Mouse (Mus musculus) midbrain, embryonic 16.5 days (tissue): ENCODE measurements at regions not wholly inside any gene's neighbourhood (a gene's known extent, or its start where the extent isn't known, plus 50 kb on each side); places are given as distances from the start of the nearest gene placed in this dataset.

Experiments
- ATAC-seq: fragments of 200-750 bp; cut with Nextera tagmentation; 2 replicates; pipeline ENCODE4 v1.8.0; 2017; ENCODE audit warnings: moderate TSS enrichment
- H3K27ac ChIP-seq: fragments of 300-500 bp; sonication (generic); 2 replicates; pipeline ENCODE4 v1.5.1; 2014; ENCODE audit warnings: mild to moderate bottlenecking, low read length, mixed read lengths
- H3K27me3 ChIP-seq: fragments of 300-500 bp; sonication (generic); 2 replicates; pipeline ENCODE4 v1.6.1; 2014; ENCODE audit warnings: low read depth, low read length, mixed read lengths; ENCODE audit not compliant: control insufficient read depth, insufficient read depth
- H3K36me3 ChIP-seq: fragments of 300-500 bp; sonication (generic); 2 replicates; pipeline ENCODE4 v1.6.1; 2014; ENCODE audit warnings: mild to moderate bottlenecking, low read length, moderate library complexity, mixed read lengths; ENCODE audit not compliant: control insufficient read depth, insufficient read depth
- H3K4me1 ChIP-seq: fragments of 300-500 bp; sonication (generic); 2 replicates; pipeline ENCODE4 v1.6.1; 2014; ENCODE audit warnings: mild to moderate bottlenecking, low read length, mixed read lengths; ENCODE audit not compliant: control insufficient read depth, insufficient read depth
- H3K4me2 ChIP-seq: fragments of 300-500 bp; sonication (generic); 2 replicates; pipeline ENCODE4 v1.6.1; 2014; ENCODE audit warnings: mild to moderate bottlenecking, low read length, mixed read lengths
- H3K4me3 ChIP-seq: fragments of 300-500 bp; sonication (generic); 2 replicates; pipeline ENCODE4 v1.5.1; 2014; ENCODE audit warnings: low read depth, mild to moderate bottlenecking, low read length, moderate library complexity, mixed read lengths
- H3K9ac ChIP-seq: fragments of 300-500 bp; sonication (generic); 2 replicates; pipeline ENCODE4 v1.6.1; 2014; ENCODE audit warnings: low read depth, low read length, mixed read lengths
- H3K9me3 ChIP-seq: fragments of 300-500 bp; sonication (generic); replicated peaks from 2 replicates; pipeline ENCODE4 v1.6.1; 2014; ENCODE audit warnings: mild to moderate bottlenecking, low read length, mixed read lengths; ENCODE audit not compliant: control insufficient read depth, poor library complexity, severe bottlenecking
- WGBS: fragments of 180-500 bp; shearing (Covaris S2); extraction: QIAGEN DNeasy Blood & Tissue Kit; methylation state at CpG from one replicate; pipeline ENCODE4 v1.1.7; 2014; 5-methylcytosine and 5-hydroxymethylcytosine counted together

DNA sequence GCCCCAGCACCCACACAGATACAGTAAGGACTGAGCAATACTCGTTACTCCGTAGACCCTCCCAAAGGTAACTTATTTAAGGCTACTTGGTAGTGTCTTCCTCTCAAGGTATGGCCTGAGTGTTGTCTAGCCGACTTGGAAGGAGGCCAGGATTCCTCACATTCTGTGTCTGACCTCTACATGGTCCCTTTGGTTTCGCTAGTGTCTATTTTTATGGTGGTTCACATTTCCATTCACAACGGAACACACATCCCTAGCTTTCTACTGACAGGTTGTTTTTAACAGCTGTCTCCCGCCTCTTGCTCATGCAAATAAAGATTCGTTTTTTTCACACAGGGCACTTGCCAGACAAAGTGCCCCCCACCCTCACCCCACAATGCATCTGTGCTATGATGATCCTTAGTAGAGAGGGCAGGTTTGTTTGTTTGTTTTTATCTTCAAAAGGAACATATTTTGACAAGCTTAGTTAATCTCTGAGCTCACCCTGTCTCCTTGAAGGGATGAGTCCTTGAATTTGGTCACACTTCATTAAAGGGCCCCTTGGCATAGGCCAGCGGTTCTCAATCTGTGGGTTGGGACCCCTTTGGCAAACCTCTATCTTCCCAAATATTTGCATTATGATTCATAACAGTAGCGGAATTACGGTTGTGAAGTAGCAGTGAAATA, 52.7 kb downstream of the Phlda1 start:
- no peak overlapping the region for H3K9ac ChIP-seq
- H3K27ac ChIP-seq, result no peak overlapping the region
- no peak overlapping the region for H3K4me2 ChIP-seq
- H3K27me3 ChIP-seq, result no peaks in the 10 kb centered on the region
- WGBS, result 69% methylated on average over 10 of the region's 10 CpGs
- no peak for ATAC-seq
- no peak overlapping the region for H3K4me3 ChIP-seq
- no peaks in the 10 kb centered on the region for H3K9me3 ChIP-seq
- H3K36me3 ChIP-seq, result no peaks in the 10 kb centered on the region
- peaks cover 9% of the 10 kb centered on the region; the same call in 1 of the 2 replicates for H3K4me1 ChIP-seq

DNA sequence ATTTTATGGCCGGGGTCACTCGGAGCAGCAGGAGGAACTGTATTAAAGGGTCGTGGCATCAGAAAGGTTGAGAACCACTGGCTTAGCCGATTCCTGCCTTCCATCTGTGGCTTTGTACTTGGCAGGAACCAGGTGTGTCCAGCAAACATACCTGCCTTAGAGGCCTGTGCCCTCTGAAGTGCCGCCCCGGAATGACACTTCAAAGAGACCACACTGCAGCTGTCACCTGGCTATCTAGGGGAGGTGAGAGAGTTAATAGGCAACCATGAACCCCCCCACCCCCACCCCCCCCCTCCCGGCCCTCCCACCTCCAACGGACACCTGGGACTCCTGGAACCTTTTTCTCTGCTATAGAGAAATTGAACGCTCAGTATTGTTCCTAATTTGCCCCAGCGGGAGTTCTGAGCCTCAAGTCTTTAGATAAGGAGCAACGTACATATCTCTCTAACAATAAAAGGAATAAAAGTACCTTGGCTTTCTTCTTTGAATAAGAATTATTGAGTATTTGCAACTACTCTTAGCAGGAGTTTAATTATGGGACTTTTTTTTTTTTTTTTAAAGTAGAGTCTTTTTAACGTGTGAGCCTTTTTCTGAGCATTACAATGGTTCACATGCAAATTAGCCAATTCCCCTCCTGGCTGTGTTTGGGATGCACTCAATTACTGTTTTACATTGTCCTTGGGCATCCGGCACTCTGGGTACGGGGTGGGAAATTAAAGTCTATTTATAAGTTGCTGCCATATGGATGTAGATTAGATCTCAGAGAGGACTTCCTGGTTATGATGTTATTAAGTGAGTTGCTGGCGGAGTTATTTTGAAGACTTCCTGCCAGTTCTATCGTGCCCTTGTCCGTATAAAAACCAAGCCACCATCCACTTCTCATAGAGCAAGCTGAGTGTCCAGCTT, 53.5 kb downstream of the Phlda1 start:
- H3K9ac ChIP-seq, result no peak overlapping the region
- H3K27me3 ChIP-seq, result no peaks in the 10 kb centered on the region
- H3K4me3 ChIP-seq, result no peak overlapping the region
- no peak; the same call in 1 of the 2 replicates for ATAC-seq
- 47% methylated on average over 17 of the region's 17 CpGs for WGBS
- H3K36me3 ChIP-seq, result no peaks in the 10 kb centered on the region
- H3K4me2 ChIP-seq, result no peak overlapping the region
- no peak overlapping the region for H3K27ac ChIP-seq
- no peaks in the 10 kb centered on the region for H3K9me3 ChIP-seq
- H3K4me1 ChIP-seq, result peaks cover 9% of the 10 kb centered on the region; the same call in 1 of the 2 replicates

DNA sequence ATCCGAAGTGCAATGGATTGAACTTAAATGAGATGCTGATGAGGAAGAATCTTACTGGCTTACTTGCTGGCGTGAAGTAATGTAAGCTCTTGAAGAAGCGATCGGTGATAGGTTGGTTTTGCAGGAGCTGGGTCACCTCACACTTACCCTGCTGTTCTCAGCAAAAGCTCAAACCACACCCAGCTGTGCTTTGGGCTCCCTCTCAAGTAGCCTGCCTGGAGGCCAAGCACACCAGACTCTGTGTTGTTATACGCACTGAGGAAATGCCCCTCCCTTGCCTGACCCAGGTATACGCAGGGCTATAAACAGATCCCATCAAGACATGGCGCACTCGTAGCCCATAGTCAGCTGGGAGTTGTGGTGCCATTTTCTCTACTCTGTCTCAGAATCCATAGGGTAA, 56.5 kb downstream of the Phlda1 start:
- no peak overlapping the region for H3K27ac ChIP-seq
- H3K4me1 ChIP-seq, result peaks cover 9% of the 10 kb centered on the region; the same call in 1 of the 2 replicates
- no peak for ATAC-seq
- H3K9me3 ChIP-seq, result no peaks in the 10 kb centered on the region
- no peak overlapping the region for H3K9ac ChIP-seq
- no peak overlapping the region for H3K4me3 ChIP-seq
- H3K36me3 ChIP-seq, result no peaks in the 10 kb centered on the region
- H3K4me2 ChIP-seq, result no peak overlapping the region
- WGBS, result 90% methylated on average over 8 of the region's 8 CpGs
- H3K27me3 ChIP-seq, result no peaks in the 10 kb centered on the region

DNA sequence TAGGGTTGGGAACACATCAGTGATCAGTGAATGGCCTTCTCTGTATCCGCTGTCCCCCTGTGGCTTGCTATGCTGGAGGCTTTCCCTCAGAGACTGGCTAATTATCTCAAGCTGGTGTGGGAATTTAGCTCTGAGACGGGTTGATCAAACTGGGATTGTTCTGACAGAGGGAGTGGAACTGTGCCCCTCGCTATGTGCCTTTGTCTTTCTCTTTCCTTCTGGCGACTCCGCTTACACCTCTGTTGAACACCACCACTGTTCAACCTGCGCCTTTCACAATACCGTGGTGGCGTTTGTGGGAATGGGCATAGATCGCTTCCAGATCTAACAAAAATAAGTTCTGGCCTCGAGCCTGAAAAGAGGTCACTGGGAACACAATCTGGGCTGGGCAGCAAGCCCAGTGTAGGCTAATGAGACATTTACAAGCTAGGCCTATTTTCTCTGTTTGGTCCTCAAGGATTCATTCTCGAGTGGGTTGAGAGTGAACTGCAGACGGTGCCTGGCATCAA, 60.8 kb downstream of the Phlda1 start:
- H3K4me2 ChIP-seq, result no peak overlapping the region
- no peaks in the 10 kb centered on the region for H3K36me3 ChIP-seq
- no peaks in the 10 kb centered on the region for H3K4me1 ChIP-seq
- H3K27me3 ChIP-seq, result no peaks in the 10 kb centered on the region
- peak overlapping the region; percentile 0; the same call in 1 of the 2 replicates for H3K27ac ChIP-seq
- peak; percentile 80 for ATAC-seq
- 59% methylated on average over 12 of the region's 12 CpGs for WGBS
- no peak overlapping the region for H3K9ac ChIP-seq
- no peak overlapping the region for H3K4me3 ChIP-seq
- no peaks in the 10 kb centered on the region for H3K9me3 ChIP-seq

DNA sequence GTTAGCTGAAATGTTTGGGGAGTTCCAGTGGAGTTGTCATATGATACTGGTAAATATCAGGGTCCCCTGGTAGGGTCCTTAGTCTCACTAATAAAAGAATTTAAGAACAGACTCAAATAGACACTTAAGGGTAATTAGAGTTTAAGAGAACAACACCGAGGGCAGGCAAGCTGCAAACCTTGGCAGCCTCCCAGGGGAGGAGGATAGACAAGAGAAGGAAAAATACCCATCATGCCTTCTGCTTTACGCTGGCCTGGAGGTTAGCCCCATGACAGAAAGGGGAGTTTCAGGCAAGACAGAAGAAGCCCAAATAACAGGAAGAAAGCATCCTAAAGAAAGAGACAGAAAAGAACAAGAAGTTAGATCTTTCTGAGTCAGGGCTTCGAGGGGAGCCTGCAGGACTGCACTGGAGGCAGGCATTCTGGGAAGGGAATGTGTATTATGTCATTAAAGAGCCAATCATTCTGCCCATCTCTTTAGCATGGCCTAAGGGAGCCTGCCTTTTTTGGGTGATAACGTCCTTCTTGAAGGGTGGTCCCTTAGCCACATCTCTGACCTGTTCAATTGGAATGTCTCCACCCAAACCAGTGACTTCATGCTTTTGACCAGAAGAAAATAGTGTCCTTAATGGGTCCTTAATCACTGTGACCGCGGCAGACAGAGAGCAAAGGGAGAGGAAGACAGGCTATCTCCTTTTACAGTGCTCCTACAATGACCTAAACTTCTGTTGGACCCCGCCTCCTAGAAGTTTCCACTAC, 64.6 kb downstream of the Phlda1 start:
- Histone ChIP-seq H3K27me3 (no peaks in the 10 kb centered on the region), H3K9me3 (no peaks in the 10 kb centered on the region), H3K9ac (no peak overlapping the region), H3K36me3 (no peaks in the 10 kb centered on the region), H3K4me1 (no peaks in the 10 kb centered on the region), H3K27ac (no peak overlapping the region), H3K4me2 (no peak overlapping the region), H3K4me3 (no peak overlapping the region)
- 78% methylated on average over 7 of the region's 7 CpGs for WGBS
- no peak for ATAC-seq

DNA sequence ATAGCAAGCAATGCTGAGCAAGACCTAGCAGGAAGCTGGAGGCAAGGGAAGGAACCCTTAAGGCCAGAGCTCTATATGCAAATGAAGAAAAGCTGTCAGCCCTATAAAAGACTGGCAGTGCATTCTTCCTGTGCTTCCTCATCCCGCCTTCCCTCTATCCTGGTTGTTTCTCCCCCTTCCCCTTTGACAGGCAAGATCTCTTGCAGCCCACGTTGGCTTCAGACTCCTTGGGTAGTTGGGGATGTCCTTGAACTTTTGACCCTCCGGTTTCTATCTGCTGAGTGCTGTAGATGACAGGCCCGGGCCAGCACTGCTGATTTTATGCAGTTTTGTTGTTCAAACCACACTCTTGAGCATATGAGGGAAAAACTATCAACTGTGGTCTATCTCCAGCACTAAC, 68.1 kb downstream of the Phlda1 start:
- no peak for ATAC-seq
- H3K27ac ChIP-seq, result no peak overlapping the region
- no peaks in the 10 kb centered on the region for H3K4me1 ChIP-seq
- no peaks in the 10 kb centered on the region for H3K36me3 ChIP-seq
- no peaks in the 10 kb centered on the region for H3K27me3 ChIP-seq
- no peak overlapping the region for H3K4me2 ChIP-seq
- 79% methylated on average over 4 of the region's 4 CpGs for WGBS
- no peak overlapping the region for H3K4me3 ChIP-seq
- H3K9ac ChIP-seq, result no peak overlapping the region
- H3K9me3 ChIP-seq, result no peaks in the 10 kb centered on the region

DNA sequence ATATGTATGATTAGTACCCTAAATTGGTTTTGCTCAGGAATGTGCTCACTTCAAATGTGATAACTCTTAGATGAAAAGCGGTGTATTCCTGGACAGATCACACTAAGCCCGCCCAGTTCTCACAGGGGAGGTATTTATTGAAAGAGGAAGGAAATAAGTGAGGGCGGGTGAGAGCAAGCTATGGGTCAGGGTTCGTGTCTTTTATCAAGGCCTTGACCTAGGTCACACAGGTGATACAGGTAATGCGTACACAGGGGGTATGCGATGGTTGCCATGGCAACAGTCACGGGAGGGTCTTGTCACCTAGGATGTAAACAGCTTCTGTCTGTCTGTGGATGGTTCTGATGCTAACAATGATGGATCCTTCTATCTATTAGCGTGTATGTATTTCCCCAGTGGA, 68.7 kb downstream of the Phlda1 start:
- H3K4me1 ChIP-seq, result no peaks in the 10 kb centered on the region
- no peak for ATAC-seq
- H3K9me3 ChIP-seq, result no peaks in the 10 kb centered on the region
- H3K4me3 ChIP-seq, result no peak overlapping the region
- H3K27me3 ChIP-seq, result no peaks in the 10 kb centered on the region
- H3K4me2 ChIP-seq, result no peak overlapping the region
- 85% methylated on average over 8 of the region's 8 CpGs for WGBS
- no peaks in the 10 kb centered on the region for H3K36me3 ChIP-seq
- no peak overlapping the region for H3K27ac ChIP-seq
- H3K9ac ChIP-seq, result no peak overlapping the region

DNA sequence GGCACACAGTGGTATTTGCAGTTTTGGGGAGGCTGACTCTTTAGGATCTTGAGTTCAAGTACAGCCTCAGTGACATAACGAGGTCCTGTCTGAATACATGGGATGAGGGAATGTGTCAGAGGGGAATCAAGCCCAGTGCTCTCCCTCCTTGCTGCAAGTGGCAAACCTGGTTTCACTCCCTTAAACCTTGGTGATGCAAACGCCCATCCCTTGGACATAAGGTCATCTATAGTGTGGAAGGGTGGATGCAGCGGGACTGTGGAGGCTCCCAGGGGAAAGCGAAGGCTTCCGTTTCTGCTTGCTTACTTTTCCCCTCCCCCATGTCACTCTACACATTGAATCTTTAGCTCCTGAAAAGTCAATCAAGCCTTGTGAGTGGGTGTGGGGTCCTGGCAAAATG, 69.2 kb downstream of the Phlda1 start:
- no peak overlapping the region for H3K4me3 ChIP-seq
- WGBS, result 77% methylated on average over 5 of the region's 5 CpGs
- no peaks in the 10 kb centered on the region for H3K36me3 ChIP-seq
- no peak overlapping the region for H3K27ac ChIP-seq
- no peaks in the 10 kb centered on the region for H3K9me3 ChIP-seq
- H3K27me3 ChIP-seq, result no peaks in the 10 kb centered on the region
- H3K9ac ChIP-seq, result no peak overlapping the region
- H3K4me2 ChIP-seq, result no peak overlapping the region
- ATAC-seq, result no peak
- H3K4me1 ChIP-seq, result no peaks in the 10 kb centered on the region
